Mouse (Mus musculus): ENCODE results near the gene Atg4b.
"Not testable (repeated sequence)": the region's sequence is repeated elsewhere in the genome, so short reads cannot be mapped to it uniquely, and the experiment has no call there.

Gene Atg4b

GRCm38 (mm10) chr1:93756154-93756553, 4.9 kb downstream of the Atg4b start:
- no peak for DNase-seq (ENCODE audit: low spot score in 2 of 2)

GRCm38 (mm10) chr1:93760076-93760475, 8.8 kb downstream of the Atg4b start:
- no peak for DNase-seq (ENCODE audit: low spot score in 2 of 2)

GRCm38 (mm10) chr1:93763531-93763930, 12.2 kb downstream of the Atg4b start:
- DNase-seq (ENCODE audit: low spot score in 2 of 2): not testable (repeated sequence)

- no peak for DNase-seq (ENCODE audit: low spot score in 2 of 2)
Observed at GRCm38 (mm10) chr1:93764871-93765591, 13.7 kb downstream of the Atg4b start.

- no peak for DNase-seq (ENCODE audit: low spot score in 2 of 2)
Observed at GRCm38 (mm10) chr1:93767600-93767999, 16.3 kb downstream of the Atg4b start.

GRCm38 (mm10) chr1:93769901-93770300, 18.6 kb downstream of the Atg4b start:
- DNase-seq (ENCODE audit: low spot score in 2 of 2): no peak

GRCm38 (mm10) chr1:93776686-93777085, 25.4 kb downstream of the Atg4b start:
- DNase-seq (ENCODE audit: low spot score in 2 of 2): no peak

- no peak for DNase-seq (ENCODE audit: low spot score in 2 of 2)
Observed at GRCm38 (mm10) chr1:93786912-93787311, 35.6 kb downstream of the Atg4b start.

GRCm38 (mm10) chr1:93794526-93794925, 43.2 kb downstream of the Atg4b start:
- no peak for DNase-seq (ENCODE audit: low spot score in 2 of 2)

GRCm38 (mm10) chr1:93795886-93796285, 44.6 kb downstream of the Atg4b start:
- no peak for DNase-seq (ENCODE audit: low spot score in 2 of 2)

- DNase-seq (ENCODE audit: low spot score in 2 of 2): no peak
Observed at GRCm38 (mm10) chr1:93800670-93801503, 49.6 kb downstream of the Atg4b start.

GRCm38 (mm10) chr1:93801741-93802238, 50.5 kb downstream of the Atg4b start, which contains the start of gene Dtymk:
Gene Dtymk, minus strand, starts transcription at chr1:93801934.
- DNase-seq (ENCODE audit: low spot score in 2 of 2): peak; percentile 77 to 82

- DNase-seq (ENCODE audit: low spot score in 2 of 2): no peak
Observed at GRCm38 (mm10) chr1:93802771-93803170, 51.5 kb downstream of the Atg4b start.

GRCm38 (mm10) chr1:93803556-93804507, 52.5 kb downstream of the Atg4b start, which contains the start of gene Ing5:
Gene Ing5, plus strand, starts transcription at chr1:93803965.
- peak; percentile 100 for DNase-seq (ENCODE audit: low spot score in 2 of 2)

GRCm38 (mm10) chr1:93804818-93805217, 53.5 kb downstream of the Atg4b start:
- no peak for DNase-seq (ENCODE audit: low spot score in 2 of 2)

GRCm38 (mm10) chr1:93805221-93805951, 54.1 kb downstream of the Atg4b start:
- peak in 1 of 2 experiments; percentile 8 for DNase-seq (ENCODE audit: low spot score in 2 of 2)

GRCm38 (mm10) chr1:93808871-93809270, 57.6 kb downstream of the Atg4b start:
- no peak for DNase-seq (ENCODE audit: low spot score in 2 of 2)

GRCm38 (mm10) chr1:93810011-93810410, 58.7 kb downstream of the Atg4b start:
- DNase-seq (ENCODE audit: low spot score in 2 of 2): no peak

GRCm38 (mm10) chr1:93811495-93812039, 60.3 kb downstream of the Atg4b start:
- DNase-seq (ENCODE audit: low spot score in 2 of 2): no peak

- DNase-seq (ENCODE audit: low spot score in 2 of 2): no peak
Observed at GRCm38 (mm10) chr1:93817823-93818532, 66.7 kb downstream of the Atg4b start.
